Mouse (Mus musculus) midbrain, embryonic 11.5 days (tissue): ENCODE results near the gene Cadm2. TPM values are rescaled to one million over a fixed set of nuclear protein-coding genes. Genes with fewer than 3 reads are reported as not detected.

Source experiments
- ATAC-seq: fragments of 200-750 bp; cut with Nextera tagmentation; 2 replicates; pipeline ENCODE4 v1.8.0; 2017; ENCODE audit warnings: moderate TSS enrichment, moderate library complexity; ENCODE audit not compliant: low FRiP score
- DNase-seq: peaks from one replicate; pipeline ENCODE4 v3.0.0; 2015; ENCODE audit warnings: low spot score; ENCODE audit errors: missing footprints
- H3K27ac ChIP-seq: fragments of 300-500 bp; sonication (generic); 2 replicates; pipeline ENCODE4 v1.5.1; 2014; ENCODE audit warnings: low read depth, low read length
- H3K27me3 ChIP-seq: fragments of 300-500 bp; sonication (generic); 2 replicates; pipeline ENCODE4 v1.6.1; 2014; ENCODE audit warnings: mild to moderate bottlenecking, low read length, moderate library complexity, mixed read lengths; ENCODE audit not compliant: control insufficient read depth, insufficient read depth
- H3K36me3 ChIP-seq: fragments of 300-500 bp; sonication (generic); 2 replicates; pipeline ENCODE4 v1.6.1; 2014; ENCODE audit warnings: mild to moderate bottlenecking, low read length, moderate library complexity, mixed read lengths; ENCODE audit not compliant: control insufficient read depth, insufficient read depth
- H3K4me1 ChIP-seq: fragments of 300-500 bp; sonication (generic); 2 replicates; pipeline ENCODE4 v1.6.1; 2014; ENCODE audit warnings: low read length; ENCODE audit not compliant: control insufficient read depth, insufficient read depth
- H3K4me2 ChIP-seq: fragments of 300-500 bp; sonication (generic); 2 replicates; pipeline ENCODE4 v1.6.1; 2014; ENCODE audit warnings: mild to moderate bottlenecking, moderate library complexity
- H3K4me3 ChIP-seq: fragments of 300-500 bp; sonication (generic); 2 replicates; pipeline ENCODE4 v1.5.1; 2014; ENCODE audit warnings: low read depth, low read length
- H3K9ac ChIP-seq: fragments of 300-500 bp; sonication (generic); 2 replicates; pipeline ENCODE4 v1.6.1; 2014; ENCODE audit warnings: low read length
- H3K9me3 ChIP-seq: fragments of 300-500 bp; sonication (generic); 2 replicates; pipeline ENCODE4 v1.6.1; 2016; ENCODE audit warnings: low read length; ENCODE audit not compliant: control insufficient read depth
- WGBS: fragments of 180-500 bp; shearing (Covaris S2); extraction: QIAGEN DNeasy Blood & Tissue Kit; methylation state at CpG from one replicate; pipeline ENCODE4 v1.1.7; 2014; 5-methylcytosine and 5-hydroxymethylcytosine counted together
- polyA plus RNA-seq: library from polyadenylated mRNA; unstranded; fragments of >200 nt; fragmentation: Nextera tagmentation; extraction: Ambion mirVana; gene quantifications from 2 replicates; pipeline ENCODE4 v1.2.1, GENCODE M21; 2014

Gene Cadm2
- polyA plus RNA-seq, 1 experiment from 2014 or later: 2.0 TPM

DNA sequence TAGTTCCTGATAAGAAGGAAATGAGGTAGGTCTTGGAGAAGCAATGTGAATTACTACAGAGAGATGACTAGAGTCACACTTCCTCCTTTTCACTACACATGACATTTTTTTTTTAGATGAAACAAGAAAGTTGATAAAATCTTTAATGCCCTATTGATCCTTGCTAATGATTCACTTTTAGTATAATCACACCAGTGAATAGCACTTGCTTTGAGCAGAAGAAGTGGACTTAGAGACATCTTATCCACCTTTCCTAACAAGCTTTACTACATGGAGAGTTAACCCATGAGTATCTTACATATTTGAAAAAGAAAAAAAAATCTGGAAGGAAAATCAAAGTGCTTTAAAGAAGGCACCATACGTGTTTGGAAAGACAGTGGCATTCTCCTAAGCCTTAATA, 93.7 kb downstream of the Cadm2 start:
- no peak for DNase-seq
- ATAC-seq: no peak
- Histone ChIP-seq H3K27ac (no peak overlapping the region), H3K36me3 (no peaks in the 10 kb centered on the region), H3K4me2 (no peak overlapping the region), H3K4me3 (no peak overlapping the region), H3K4me1 (no peaks in the 10 kb centered on the region), H3K27me3 (no peaks in the 10 kb centered on the region), H3K9ac (no peak overlapping the region), H3K9me3 (no peaks in the 10 kb centered on the region)
- 77% methylated on average over 1 of the region's 1 CpGs for WGBS

DNA sequence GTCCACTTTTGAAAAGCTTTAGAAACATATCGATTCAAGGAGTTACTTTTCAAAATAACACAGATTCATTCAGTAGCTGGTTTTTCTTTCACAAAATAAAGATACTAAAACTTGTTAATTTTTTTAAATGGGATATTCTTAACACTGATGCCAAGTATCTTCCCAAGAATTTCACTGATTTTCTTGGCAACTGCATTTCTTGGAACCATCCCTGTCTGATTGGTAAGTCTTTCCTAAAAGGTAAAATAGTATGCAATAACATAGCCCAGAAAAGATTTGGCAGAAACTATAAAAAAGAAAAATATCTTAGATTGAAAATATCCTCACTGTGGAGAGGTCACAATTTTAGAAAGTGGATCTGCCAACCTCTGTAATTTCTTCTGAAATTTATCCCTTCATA, 95.8 kb downstream of the Cadm2 start:
- H3K9ac ChIP-seq: no peak overlapping the region
- H3K27me3 ChIP-seq: no peaks in the 10 kb centered on the region
- H3K4me2 ChIP-seq: no peak overlapping the region
- DNase-seq: no peak
- no peak overlapping the region for H3K27ac ChIP-seq
- H3K4me1 ChIP-seq: no peaks in the 10 kb centered on the region
- no peaks in the 10 kb centered on the region for H3K36me3 ChIP-seq
- H3K9me3 ChIP-seq: no peaks in the 10 kb centered on the region
- H3K4me3 ChIP-seq: no peak overlapping the region
- 81% methylated on average over 1 of the region's 1 CpGs for WGBS
- ATAC-seq: no peak

DNA sequence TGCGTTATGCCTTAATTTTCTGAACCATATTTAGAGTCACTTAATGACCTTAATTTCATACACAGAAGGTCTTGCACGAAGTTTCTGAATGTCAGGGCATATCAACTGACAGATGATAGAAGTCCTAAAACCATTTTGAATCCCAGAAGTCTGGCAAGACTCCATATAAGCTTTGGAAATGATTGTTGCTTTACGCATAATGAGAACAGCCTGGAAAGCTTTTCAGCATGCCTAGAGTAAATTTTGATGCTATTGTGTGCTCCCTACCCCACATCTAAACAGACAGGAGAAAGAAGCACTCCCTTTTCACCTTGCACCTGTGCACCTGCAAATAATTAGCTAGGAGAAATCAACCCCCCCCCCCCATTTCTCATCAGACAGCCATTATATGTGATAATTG, 102.4 kb downstream of the Cadm2 start:
- Histone ChIP-seq H3K36me3 (no peaks in the 10 kb centered on the region), H3K4me1 (peaks cover 2% of the 10 kb centered on the region; the same call in 1 of the 2 replicates), H3K4me2 (no peak overlapping the region), H3K4me3 (no peak overlapping the region), H3K27me3 (no peaks in the 10 kb centered on the region), H3K9me3 (no peaks in the 10 kb centered on the region), H3K27ac (no peak overlapping the region), H3K9ac (no peak overlapping the region)
- no peak for ATAC-seq
- 79% methylated on average over 3 of the region's 3 CpGs for WGBS
- DNase-seq: no peak

DNA sequence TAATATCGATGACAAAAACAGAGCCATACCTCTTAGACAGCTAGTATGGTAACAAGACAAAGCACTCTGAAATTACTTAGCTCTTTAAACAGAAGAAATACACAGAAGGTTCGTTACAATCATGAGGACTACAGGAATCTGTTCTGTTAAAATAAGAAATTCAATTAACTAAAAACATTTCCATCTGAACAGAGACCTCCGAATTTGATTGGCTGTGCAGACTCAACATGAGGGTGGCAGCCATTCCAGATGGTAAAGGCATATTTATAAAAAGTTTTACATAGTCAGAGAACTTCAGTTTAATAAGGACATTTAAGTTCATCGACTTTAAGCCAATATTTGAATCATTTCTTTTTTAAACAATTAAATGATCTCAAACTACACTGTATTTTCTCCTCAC, 105.2 kb downstream of the Cadm2 start:
- no peak for DNase-seq
- H3K36me3 ChIP-seq: no peaks in the 10 kb centered on the region
- H3K4me3 ChIP-seq: no peak overlapping the region
- no peak overlapping the region for H3K9ac ChIP-seq
- H3K4me2 ChIP-seq: no peak overlapping the region
- H3K9me3 ChIP-seq: no peaks in the 10 kb centered on the region
- peaks cover 2% of the 10 kb centered on the region; the same call in 1 of the 2 replicates for H3K4me1 ChIP-seq
- no peak for ATAC-seq
- no peaks in the 10 kb centered on the region for H3K27me3 ChIP-seq
- 84% methylated on average over 4 of the region's 4 CpGs for WGBS
- no peak overlapping the region for H3K27ac ChIP-seq

DNA sequence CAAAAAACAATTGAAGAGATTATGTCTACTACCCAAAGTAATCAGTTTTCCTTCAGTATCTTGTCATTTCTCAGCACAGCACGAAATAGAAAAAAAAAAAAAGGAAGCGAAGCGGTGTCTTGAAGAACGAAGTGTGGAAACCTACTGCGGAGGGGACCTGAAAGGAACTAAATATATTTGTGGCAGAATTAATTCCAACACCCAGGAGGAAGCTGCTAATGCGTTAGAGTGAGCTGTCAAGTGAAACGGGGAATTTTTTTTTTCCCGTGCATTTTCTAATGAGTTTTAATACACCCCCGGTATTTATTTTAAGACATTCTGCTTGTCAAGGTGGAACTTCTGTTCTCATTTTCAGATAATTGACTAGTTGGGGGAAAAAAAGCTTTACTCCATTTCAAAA, 111.6 kb downstream of the Cadm2 start:
- Histone ChIP-seq H3K9me3 (no peaks in the 10 kb centered on the region), H3K9ac (no peak overlapping the region), H3K4me3 (no peak overlapping the region), H3K36me3 (no peaks in the 10 kb centered on the region), H3K27ac (no peak overlapping the region), H3K4me1 (no peaks in the 10 kb centered on the region), H3K27me3 (no peaks in the 10 kb centered on the region), H3K4me2 (no peak overlapping the region)
- DNase-seq (no peak), ATAC-seq (no peak)
- WGBS: 88% methylated on average over 9 of the region's 9 CpGs

DNA sequence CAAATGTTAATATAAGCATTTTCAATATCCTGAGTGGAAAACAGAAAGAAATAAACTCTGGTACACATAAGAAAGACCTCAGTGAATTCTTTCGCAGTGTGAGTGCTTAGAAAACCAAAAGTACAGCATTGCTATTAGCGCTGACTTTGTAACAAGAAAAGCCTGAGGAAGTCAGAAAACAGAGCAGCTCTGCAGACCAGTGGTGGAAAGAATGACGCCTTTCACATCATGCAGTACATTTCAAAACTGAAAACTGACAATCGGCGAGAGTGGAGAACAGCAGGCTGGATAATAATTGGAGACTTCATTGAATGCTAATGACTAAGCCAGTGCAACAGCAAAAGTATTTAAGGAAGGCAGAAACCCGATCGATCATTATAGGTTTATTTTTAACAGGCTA, 138.2 kb downstream of the Cadm2 start:
- H3K27me3 ChIP-seq: no peaks in the 10 kb centered on the region
- H3K36me3 ChIP-seq: no peaks in the 10 kb centered on the region
- 84% methylated on average over 7 of the region's 7 CpGs for WGBS
- H3K9ac ChIP-seq: no peak overlapping the region
- no peak overlapping the region for H3K4me2 ChIP-seq
- H3K4me1 ChIP-seq: no peaks in the 10 kb centered on the region
- H3K27ac ChIP-seq: no peak overlapping the region
- no peak overlapping the region for H3K4me3 ChIP-seq
- DNase-seq: no peak
- H3K9me3 ChIP-seq: no peaks in the 10 kb centered on the region
- no peak for ATAC-seq

DNA sequence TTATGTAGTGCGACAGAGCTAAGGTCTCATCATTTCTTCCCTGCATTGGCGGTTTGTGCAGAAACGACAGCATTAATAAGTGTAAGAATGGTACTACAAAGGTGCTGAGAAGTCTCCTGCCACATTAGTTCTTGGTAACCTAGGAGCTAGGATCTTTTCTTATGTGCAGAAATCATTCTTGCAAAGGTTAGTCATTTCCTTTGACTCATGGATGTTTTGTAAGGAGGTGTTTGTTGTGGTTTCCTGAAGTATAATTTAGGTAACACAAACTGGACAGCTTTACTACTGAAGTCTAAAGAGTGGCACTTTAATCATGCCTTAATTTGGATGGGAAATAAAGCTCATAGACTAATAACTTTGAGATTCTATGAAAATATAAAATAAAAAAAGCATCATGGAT, 153.7 kb downstream of the Cadm2 start:
- Histone ChIP-seq H3K4me1 (no peaks in the 10 kb centered on the region), H3K27ac (no peak overlapping the region), H3K36me3 (no peaks in the 10 kb centered on the region), H3K4me3 (no peak overlapping the region), H3K9me3 (no peaks in the 10 kb centered on the region), H3K4me2 (no peak overlapping the region), H3K27me3 (no peaks in the 10 kb centered on the region), H3K9ac (no peak overlapping the region)
- DNase-seq: no peak
- WGBS: 89% methylated on average over 3 of the region's 3 CpGs
- ATAC-seq: no peak

DNA sequence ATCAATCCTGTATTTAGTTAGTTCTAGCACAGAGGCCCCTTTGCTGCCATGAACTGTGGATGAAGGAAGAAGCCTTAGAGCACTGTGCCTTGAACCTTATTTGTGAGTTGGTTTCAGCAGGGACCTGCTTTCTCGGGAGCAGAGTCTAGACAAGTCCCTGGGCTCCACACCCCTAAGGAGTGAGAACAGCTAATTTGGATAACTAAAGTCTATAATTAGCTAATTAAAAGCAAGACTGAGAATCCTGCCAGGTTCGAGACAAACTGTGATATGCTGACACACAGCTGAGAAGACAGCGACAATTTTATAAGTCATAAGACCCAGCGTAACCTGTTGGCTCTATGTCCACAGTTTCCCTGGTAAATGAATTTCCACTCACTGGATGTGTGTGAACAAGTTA, 184.4 kb downstream of the Cadm2 start:
- H3K9ac ChIP-seq: no peak overlapping the region
- DNase-seq: no peak
- WGBS: 72% methylated on average over 4 of the region's 4 CpGs

DNA sequence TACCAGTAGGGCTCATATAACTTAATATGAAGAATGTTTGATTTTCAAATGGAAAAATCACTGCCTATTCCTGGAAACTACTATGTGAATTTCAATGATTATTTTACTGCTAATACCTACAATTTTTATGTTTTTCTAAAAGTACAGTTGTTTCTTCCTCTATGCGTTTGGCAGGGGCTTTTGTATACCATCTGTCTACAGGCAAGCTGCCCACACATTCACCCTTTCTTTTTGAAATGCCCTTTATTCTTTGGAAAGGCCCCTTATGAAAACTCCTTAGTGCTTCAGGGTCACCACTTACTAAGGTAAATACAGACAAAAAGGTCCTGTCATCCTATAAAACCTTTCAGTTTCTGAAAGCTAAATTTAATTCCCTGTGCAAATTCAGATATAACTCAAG, 195.3 kb downstream of the Cadm2 start:
- WGBS: 65% methylated on average over 1 of the region's 1 CpGs
- Histone ChIP-seq H3K27me3 (no peaks in the 10 kb centered on the region), H3K9me3 (no peaks in the 10 kb centered on the region), H3K4me3 (no peak overlapping the region), H3K9ac (no peak overlapping the region), H3K4me2 (no peak overlapping the region), H3K36me3 (no peaks in the 10 kb centered on the region), H3K4me1 (no peaks in the 10 kb centered on the region), H3K27ac (no peak overlapping the region)
- DNase-seq (no peak), ATAC-seq (no peak)

More for the DNA sequence above, 184.4 kb downstream of the Cadm2 start:
- Histone ChIP-seq H3K4me2 (no peak overlapping the region), H3K36me3 (no peaks in the 10 kb centered on the region), H3K27ac (no peak overlapping the region), H3K4me3 (no peak overlapping the region), H3K27me3 (no peaks in the 10 kb centered on the region), H3K9me3 (no peaks in the 10 kb centered on the region), H3K4me1 (no peaks in the 10 kb centered on the region)
- no peak for ATAC-seq

DNA sequence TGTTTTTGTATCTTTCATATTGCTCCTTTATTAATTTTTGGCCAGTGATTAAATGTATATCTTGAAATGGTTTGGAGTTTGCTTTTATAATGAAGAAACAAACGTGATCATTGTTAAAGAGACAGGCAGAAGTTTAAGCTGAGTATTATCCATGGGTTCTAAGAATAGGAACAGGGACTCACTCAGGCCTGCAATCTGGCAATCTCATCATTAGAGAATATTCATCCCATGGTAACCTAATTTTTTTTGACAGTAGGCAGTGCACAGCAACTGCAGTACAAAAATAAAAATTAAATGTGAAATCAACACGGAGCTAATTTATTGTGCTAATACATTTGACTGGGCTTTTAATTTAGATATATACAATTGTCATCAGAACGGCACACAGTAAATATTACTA, 209.8 kb downstream of the Cadm2 start:
- Histone ChIP-seq H3K9ac (no peak overlapping the region), H3K27ac (no peak overlapping the region), H3K36me3 (no peaks in the 10 kb centered on the region), H3K4me3 (no peak overlapping the region), H3K4me2 (no peak overlapping the region), H3K27me3 (no peaks in the 10 kb centered on the region), H3K9me3 (no peaks in the 10 kb centered on the region), H3K4me1 (no peaks in the 10 kb centered on the region)
- ATAC-seq: no peak
- WGBS: 74% methylated on average over 3 of the region's 3 CpGs
- no peak for DNase-seq
